Mouse (Mus musculus): ENCODE results near the gene Lzts2. TPM values are rescaled to one million over a fixed set of nuclear protein-coding genes. Genes with fewer than 3 reads are reported as not detected.

Lzts2 gene
- polyA plus RNA-seq (2017; shearing (Covaris generic)), result 1 to 10 TPM in 1 of 2 experiments, under 1 TPM in 1; 0.54 to 1.6 TPM

GRCm38 (mm10) chr19:45014335-45014971 is at the start of gene Lzts2:
Gene Lzts2, plus strand, starts transcription at chr19:45014414.
- peak; percentile 27 for ATAC-seq

- ATAC-seq, result no peak
Measured at GRCm38 (mm10) chr19:44965978-44966377, 48.2 kb upstream of the Lzts2 start.

GRCm38 (mm10) chr19:44968329-44968728 is 45.9 kb upstream of the Lzts2 start:
- ATAC-seq, result no peak

- no peak for ATAC-seq
Measured at GRCm38 (mm10) chr19:44976636-44977035, 37.6 kb upstream of the Lzts2 start.

- ATAC-seq, result no peak
Measured at GRCm38 (mm10) chr19:44977148-44977547, 37.1 kb upstream of the Lzts2 start.

- no peak for ATAC-seq
Measured at GRCm38 (mm10) chr19:44980787-44981186, 33.4 kb upstream of the Lzts2 start.

- ATAC-seq, result no peak
Measured at GRCm38 (mm10) chr19:44982477-44983115, 31.6 kb upstream of the Lzts2 start.

- no peak for ATAC-seq
Measured at GRCm38 (mm10) chr19:44983366-44983765, 30.8 kb upstream of the Lzts2 start.

- no peak for ATAC-seq
Measured at GRCm38 (mm10) chr19:44984420-44984819, 29.8 kb upstream of the Lzts2 start.

GRCm38 (mm10) chr19:44985159-44985988 is 28.8 kb upstream of the Lzts2 start:
- no peak for ATAC-seq

GRCm38 (mm10) chr19:44987004-44987403 is 27.2 kb upstream of the Lzts2 start:
- no peak for ATAC-seq

GRCm38 (mm10) chr19:44987851-44988250 is 26.4 kb upstream of the Lzts2 start:
- no peak for ATAC-seq

GRCm38 (mm10) chr19:44988321-44988720 is 25.9 kb upstream of the Lzts2 start:
- no peak for ATAC-seq

GRCm38 (mm10) chr19:44988831-44989566 is 25.2 kb upstream of the Lzts2 start, which contains the start of gene Sema4g:
Gene Sema4g, plus strand, starts transcription at chr19:44989101.
- no peak for ATAC-seq

- no peak for ATAC-seq
Measured at GRCm38 (mm10) chr19:44989567-44990495, 24.4 kb upstream of the Lzts2 start.

GRCm38 (mm10) chr19:44991031-44991430 is 23.2 kb upstream of the Lzts2 start:
- ATAC-seq, result no peak

- ATAC-seq, result no peak
Measured at GRCm38 (mm10) chr19:44992246-44992645, 22.0 kb upstream of the Lzts2 start.

- ATAC-seq, result no peak
Measured at GRCm38 (mm10) chr19:44992712-44993111, 21.5 kb upstream of the Lzts2 start.

GRCm38 (mm10) chr19:44997786-44998185 is 16.4 kb upstream of the Lzts2 start:
- ATAC-seq, result no peak

GRCm38 (mm10) chr19:44999647-45000046 is 14.6 kb upstream of the Lzts2 start:
- ATAC-seq, result no peak

- no peak for ATAC-seq
Measured at GRCm38 (mm10) chr19:45002301-45002700, 11.9 kb upstream of the Lzts2 start.

Measured in CD4-positive, CD25-positive, alpha-beta regulatory T cell, adult 4 months (primary cell).